Mouse (Mus musculus) heart, adult 9 months (tissue): ENCODE results near the gene Hmox2.

ENCODE experiments used
- DNase-seq, 2 experiments: peaks; one replicate each; pipeline ENCODE4 v3.0.0; 2022; ENCODE audit warnings: low spot score in 2 of 2

Gene Hmox2

DNA sequence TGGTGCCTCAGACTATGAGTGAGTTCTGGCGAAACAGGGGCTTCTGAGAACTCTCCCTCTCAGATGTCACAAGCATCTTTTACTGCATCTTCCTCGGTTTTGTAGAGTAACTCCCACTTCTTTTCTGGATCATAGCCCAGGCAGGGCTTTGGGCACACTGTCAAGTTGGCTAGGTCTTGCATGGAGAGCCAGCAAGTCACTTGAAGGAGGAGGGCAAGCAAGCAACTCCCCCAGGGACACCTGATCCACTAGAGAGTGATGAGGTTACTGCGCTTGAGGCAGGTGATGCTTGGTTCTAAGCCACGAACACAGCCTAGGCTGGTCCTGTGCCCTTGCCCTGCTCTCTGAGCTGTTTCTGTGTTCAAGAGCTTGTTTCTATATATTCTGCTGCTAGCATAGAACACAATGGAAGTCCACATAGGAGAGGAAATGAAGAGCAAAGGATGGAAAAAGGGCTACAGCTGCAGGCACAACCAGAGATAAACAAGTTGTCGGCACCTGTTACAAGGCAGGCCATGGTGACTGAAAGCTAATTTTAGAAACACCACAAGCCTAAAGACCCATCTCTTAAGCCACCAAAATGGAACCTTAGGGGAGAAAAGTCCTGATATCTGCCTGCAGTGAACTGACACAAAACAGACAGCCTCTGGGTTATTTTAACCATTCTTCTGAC is 55.5 kb downstream of the Hmox2 start:
- DNase-seq: peak; percentile 36 to 61

DNA sequence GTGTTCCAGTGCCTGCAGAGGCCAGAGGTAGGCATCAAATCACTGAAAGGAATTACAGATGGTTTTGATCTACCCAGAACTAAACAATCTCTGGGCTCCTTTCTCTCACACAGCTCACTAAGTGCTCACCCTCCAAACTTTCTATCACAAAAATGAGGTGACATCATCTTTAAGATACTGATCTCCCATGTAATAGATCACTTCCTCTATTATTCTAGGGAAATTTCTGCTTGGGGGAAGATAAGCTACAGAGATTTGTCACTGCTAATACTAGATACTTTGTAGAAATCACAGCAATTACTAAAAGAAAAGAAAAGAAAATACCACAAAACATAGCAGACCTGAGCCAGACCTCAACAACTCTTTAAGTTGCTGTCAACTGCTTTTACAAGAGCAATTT is 56.4 kb downstream of the Hmox2 start:
- DNase-seq: no peak

- no peak for DNase-seq
These were observed 59.5 kb downstream of the Hmox2 start for GRCm38 (mm10) chr16:4785706-4786105.

DNA sequence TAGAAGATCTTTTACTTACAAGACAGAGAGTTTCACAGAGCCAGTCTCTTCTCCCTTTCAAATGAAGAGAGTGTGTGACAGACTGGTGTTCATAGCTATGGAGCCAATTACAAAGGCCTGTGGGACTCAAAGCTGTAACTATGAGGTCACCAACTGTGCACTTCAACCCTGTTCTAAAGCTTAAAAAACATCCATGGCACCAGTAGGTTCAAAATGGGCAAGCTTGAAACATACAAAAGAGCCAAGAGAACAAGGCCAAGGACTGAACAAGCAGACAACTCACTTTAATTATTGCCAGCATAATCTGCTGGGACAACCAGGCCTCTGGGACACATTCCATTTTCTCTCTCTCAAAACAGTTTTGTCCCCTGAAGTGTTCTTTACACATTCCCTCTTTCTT is 62.0 kb downstream of the Hmox2 start:
- no peak for DNase-seq

- DNase-seq: peak in 1 of 2 experiments; percentile 30
These were observed 63.2 kb downstream of the Hmox2 start for GRCm38 (mm10) chr16:4789311-4789768.

DNA sequence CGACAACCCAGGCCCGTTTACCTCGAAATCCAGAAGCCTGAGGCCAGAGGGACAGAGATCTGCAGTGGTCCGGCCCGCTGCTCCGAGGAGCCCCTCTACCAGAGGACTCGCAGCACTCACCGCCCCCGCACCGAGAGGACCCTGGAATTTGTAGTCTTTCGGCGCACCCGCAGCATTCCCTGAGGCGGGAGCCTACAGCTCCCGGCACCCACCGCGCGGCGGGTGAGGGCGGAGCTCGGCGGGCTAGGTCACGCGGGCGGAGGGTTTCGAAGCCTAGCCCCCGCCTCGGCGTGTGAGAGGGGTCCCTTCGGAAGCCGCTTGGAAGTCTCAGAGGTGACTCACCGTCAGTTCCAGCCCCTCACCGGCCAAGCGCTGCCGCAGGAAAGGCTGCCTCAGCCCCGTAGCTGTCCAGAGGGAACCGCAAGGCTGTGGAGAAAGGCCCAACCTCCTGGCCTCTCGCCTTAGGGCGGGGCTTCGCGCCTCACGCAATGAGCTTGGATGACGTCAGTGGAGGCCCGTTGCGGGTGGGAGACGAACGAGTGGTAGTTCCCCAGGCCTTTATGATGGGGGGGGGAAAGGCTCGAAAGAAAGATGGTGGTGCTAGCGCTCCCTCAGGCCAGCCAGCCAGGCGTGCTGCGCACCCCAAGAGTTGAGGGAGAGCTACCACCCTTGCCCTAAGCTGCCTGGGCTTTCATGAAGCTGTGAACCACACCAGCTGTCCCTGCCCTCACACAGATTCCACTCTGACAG is 63.8 kb downstream of the Hmox2 start, which contains the start of gene Cdip1:
Cdip1 (minus strand) TSS at position 483 of the 750 bp plus-strand sequence.
- peak; percentile 92 to 95 for DNase-seq

DNA sequence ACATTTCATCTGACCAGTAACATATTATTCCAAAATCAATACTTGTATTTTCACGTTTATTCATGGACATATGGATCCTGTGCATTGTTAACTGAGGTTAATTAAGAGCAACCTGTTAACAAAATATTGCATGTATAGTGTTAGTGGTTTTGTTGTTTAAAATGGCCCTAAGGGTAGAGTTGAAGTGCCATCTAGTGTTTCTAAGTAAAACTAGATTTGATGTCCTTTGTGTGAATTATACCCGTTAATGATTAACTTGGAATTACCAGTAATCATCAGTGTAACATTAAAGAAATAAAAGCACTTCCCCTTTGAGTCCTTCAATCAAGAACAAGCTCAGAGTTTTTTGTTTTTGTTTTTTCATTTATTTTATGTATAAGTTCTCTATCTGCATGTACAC is 65.2 kb downstream of the Hmox2 start:
- DNase-seq: no peak

DNA sequence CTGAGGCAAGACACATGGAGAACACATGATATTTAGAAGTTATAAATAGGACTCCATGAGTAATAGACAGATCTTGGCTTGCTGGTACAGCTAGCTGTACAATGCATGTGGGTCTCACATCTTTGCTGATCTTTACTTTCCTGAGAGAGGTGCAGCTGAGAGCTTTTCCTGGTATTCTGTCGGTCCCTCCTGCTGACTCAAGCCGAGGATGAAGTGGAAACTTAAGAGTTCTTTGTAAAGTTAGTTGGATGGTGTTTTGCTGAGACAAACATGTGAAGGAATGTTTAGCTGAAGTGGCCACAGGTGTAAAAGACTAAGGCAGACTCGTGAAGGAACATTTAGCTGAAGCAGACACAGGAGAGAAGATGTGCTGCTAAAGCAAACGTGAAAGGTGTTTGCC is 70.5 kb downstream of the Hmox2 start:
- no peak for DNase-seq
